Mouse (Mus musculus): Measurements from ENCODE around the gene Lta.
A peak's percentile ranks its signal among the peaks of the same experiment; 100 is the strongest.

Lta gene

GRCm38 (mm10) chr17:35185639-35186611 lies 19.2 kb downstream of the Lta start:
- peak in 1 of 2 experiments; percentile 76 for DNase-seq (ENCODE audit: low spot score in 2 of 2)

- no peak for DNase-seq (ENCODE audit: low spot score in 2 of 2)
Measured at GRCm38 (mm10) chr17:35180093-35180492, 25.1 kb downstream of the Lta start.

GRCm38 (mm10) chr17:35178528-35178927 lies 26.6 kb downstream of the Lta start:
- peak in 1 of 2 experiments; percentile 72 for DNase-seq (ENCODE audit: low spot score in 2 of 2)

DNA sequence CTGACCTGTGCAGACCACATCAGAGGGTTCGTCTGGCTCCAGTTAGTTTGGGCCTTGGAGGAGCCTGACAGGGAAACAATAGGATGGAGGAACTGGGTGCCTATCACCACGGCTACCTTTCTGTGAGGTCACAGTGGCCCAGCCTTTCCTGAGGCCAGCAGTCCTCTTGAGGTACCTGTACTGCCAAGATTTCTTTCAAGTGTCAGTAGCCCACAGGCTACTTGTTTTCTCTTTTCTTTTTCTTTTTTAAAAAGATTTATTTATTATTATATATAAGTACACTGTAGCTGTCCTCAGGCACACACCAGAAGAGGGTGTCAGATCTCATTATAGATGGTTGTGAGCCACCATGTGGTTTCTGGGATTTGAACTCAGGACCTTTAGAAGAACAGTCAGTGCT lies 29.2 kb downstream of the Lta start, which contains the start of gene Aif1:
TSS of gene Aif1 (minus strand) at position 101 of the 400 bp plus-strand sequence.
- DNase-seq (ENCODE audit: low spot score in 2 of 2), result no peak

DNA sequence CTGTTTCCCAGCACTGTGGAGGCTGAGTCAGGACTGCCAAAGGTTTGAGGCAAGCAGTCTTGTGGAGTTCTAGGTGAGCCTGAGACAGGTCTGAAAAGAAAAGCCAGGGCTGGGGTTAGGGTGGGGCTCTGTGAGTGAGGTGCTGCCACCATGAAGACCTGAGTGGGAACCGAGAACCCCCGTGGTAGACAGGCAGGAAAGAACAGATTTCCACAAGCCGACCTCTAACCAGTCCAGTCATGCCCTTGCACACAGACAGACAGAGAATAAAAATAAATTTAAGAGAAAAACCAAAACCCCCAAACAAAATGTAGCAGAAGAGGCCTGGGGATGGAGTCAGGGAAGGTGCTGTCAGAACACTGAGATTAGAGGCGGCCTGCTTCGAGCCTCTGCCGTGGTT lies 29.8 kb downstream of the Lta start:
- no peak for DNase-seq (ENCODE audit: low spot score in 2 of 2)

- DNase-seq (ENCODE audit: low spot score in 2 of 2), result no peak
Measured at GRCm38 (mm10) chr17:35174201-35174977, 30.8 kb downstream of the Lta start.

DNA sequence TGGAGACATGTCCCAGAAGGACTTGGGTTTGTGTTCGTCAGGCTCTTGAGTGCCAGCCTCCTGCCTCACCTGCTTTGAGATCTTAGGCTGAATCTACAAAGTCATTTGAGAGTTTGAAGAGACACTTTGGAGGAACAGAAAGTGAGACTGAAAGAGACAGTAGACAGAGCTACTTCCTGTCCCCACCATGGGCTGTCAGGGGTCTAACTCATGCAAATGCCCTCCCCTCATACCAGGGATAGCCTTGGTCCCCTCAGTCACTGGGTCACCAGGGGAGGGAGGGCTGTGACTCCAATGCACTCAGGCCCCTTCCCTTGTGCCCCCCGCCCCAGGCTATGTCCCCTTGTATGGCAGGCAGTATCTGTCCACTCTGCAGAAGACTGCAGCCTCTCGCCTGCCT lies 31.8 kb downstream of the Lta start:
- no peak for DNase-seq (ENCODE audit: low spot score in 2 of 2)

GRCm38 (mm10) chr17:35172445-35173234 lies 32.5 kb downstream of the Lta start:
- DNase-seq (ENCODE audit: low spot score in 2 of 2), result no peak

DNA sequence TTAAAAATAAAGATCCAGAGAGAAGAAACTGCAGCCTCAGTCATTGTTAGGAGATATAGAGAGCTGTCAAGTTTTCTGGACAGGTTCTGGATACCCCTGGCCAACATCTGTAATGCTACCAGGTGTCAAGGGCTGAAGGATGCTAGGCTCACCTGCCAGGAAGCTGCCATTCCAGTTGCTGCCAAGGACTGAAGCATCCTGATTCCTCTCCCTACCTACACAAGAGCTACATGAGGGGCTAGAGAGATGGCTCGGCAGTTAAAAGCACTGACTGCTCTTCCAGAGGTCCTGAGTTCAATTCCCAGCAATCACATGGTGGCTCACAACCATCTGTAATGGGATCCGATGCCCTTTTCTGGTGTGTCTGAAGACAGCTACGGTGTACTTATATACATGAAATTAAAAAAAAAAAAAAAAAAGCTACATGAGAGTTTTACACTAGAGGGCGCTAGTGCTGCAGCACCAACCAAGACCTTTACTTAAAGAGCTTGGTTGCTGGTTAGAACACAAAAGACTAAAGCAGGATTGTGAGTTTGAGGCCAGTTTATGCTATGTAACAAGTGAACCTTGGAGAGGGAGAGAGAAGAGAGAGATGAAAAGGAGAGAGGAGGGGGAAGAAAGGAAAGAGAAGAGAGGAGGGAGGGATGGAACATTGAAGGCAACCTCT lies 36.5 kb downstream of the Lta start:
- DNase-seq (ENCODE audit: low spot score in 2 of 2), result no peak

GRCm38 (mm10) chr17:35167794-35168193 lies 37.4 kb downstream of the Lta start:
- no peak for DNase-seq (ENCODE audit: low spot score in 2 of 2)

DNA sequence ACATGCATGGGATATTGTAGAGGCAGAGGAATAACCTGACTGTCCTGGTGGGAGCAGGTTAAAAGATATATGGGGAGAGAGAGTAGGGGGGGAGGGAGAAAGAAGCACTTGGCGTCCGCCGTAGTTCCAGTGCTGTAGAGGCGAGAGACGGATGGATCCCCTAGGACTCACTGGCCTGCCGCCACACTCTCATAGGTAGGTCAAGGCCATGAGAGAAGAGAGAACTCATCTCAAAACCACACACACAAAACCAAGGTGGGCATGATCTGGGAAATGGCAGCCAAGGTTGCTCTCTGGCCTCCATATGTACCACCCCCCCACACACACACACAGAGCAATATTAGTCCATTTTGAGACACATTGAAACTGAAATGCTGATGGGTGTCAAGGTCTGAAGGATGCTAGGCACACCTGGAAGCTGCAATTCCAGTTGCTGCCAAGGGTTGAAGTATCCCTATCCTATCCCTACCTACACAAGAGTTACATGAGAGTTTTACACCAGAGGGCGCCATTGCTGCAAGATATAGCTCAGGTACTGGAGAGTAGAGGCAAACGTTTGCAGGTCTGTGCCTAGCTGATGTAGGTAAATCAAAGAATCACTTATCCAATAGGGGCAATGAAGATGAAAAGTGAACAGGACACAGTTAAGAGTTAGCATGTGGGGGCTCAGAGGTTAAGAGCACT lies 38.7 kb downstream of the Lta start:
- peak in 1 of 2 experiments; percentile 65 for DNase-seq (ENCODE audit: low spot score in 2 of 2)

DNA sequence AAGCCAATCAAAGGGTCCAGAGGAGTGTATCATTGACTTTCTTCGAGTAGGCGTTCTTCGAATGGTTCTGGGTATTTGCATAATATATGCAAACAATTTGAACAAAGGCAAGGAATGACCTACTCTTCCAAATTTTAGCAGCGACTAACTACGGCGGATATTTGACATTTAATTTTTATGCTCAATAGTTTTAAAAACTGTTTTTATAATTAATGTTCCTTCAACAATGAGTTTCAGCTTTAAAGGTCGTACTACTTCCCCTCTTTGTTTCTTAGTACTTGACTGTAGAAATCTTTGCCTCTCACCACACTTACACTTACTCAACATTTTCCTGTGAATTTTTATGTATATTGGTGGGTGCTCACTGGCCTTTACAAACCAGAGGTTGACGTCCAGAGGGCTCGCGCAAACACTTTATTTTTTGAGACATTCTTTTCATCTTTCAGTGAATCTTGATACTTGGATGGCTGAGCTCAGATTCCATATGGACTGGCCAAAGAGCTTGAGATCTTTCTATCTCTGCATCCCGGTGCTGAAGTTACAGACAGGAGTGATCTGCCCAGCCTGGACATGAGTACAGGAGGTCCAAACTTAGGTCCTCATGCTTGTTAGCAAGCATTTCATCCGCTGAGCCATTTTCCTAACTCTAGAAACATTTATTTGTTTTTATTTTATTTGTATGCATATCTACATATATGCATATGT lies 39.5 kb downstream of the Lta start:
- DNase-seq (ENCODE audit: low spot score in 2 of 2), result no peak

GRCm38 (mm10) chr17:35164568-35165450 lies 40.3 kb downstream of the Lta start, which contains the start of gene Prrc2a:
Gene Prrc2a (minus strand): TSS chr17:35164897.
- peak; percentile 89 to 91 for DNase-seq (ENCODE audit: low spot score in 2 of 2)

GRCm38 (mm10) chr17:35164218-35164567 lies 41.0 kb downstream of the Lta start:
- DNase-seq (ENCODE audit: low spot score in 2 of 2), result no peak

GRCm38 (mm10) chr17:35163326-35164081 lies 41.6 kb downstream of the Lta start:
- no peak for DNase-seq (ENCODE audit: low spot score in 2 of 2)

DNA sequence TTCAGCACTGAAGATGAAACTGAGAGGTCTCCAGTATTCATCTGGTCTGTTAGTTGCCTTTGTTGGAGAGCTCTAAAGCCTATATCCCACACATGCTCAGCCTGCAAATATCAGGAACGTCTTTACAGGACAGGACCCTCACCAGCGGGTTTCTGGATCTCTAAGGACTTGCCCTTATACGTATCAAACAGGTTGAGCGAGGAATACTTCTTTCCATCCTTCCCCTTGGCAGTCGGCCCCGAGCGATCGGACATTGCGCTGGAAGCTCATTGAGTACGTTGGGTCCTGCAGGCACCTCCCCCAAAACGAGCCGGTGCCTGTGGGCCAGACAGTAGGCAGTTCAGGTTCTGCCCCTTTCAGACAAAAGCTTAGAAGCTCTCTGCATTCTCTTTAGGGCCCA lies 42.4 kb downstream of the Lta start:
- no peak for DNase-seq (ENCODE audit: low spot score in 2 of 2)

- no peak for DNase-seq (ENCODE audit: low spot score in 2 of 2)
Measured at GRCm38 (mm10) chr17:35162121-35162520, 43.0 kb downstream of the Lta start.

- no peak for DNase-seq (ENCODE audit: low spot score in 2 of 2)
Measured at GRCm38 (mm10) chr17:35161421-35161820, 43.7 kb downstream of the Lta start.

Data from spleen, postnatal 14 days (tissue).